Mouse (Mus musculus) cortical plate, adult 2 months (tissue): Measurements from ENCODE around the gene Topors.

ENCODE experiments used
- CTCF ChIP-seq: fragments of 200-500 bp; IDR thresholded peaks from 2 replicates; pipeline ENCODE4 v1.5.1; 2011; ENCODE audit warnings: mild to moderate bottlenecking, control low read depth, low read length; ENCODE audit not compliant: insufficient read depth; ENCODE audit errors: extremely low read depth
- POLR2A ChIP-seq: fragments of 200-500 bp; IDR thresholded peaks from 2 replicates; pipeline ENCODE4 v1.6.1; 2011; ENCODE audit warnings: mild to moderate bottlenecking, low read length, control low read depth; ENCODE audit not compliant: insufficient read depth; ENCODE audit errors: extremely low read depth

DNA sequence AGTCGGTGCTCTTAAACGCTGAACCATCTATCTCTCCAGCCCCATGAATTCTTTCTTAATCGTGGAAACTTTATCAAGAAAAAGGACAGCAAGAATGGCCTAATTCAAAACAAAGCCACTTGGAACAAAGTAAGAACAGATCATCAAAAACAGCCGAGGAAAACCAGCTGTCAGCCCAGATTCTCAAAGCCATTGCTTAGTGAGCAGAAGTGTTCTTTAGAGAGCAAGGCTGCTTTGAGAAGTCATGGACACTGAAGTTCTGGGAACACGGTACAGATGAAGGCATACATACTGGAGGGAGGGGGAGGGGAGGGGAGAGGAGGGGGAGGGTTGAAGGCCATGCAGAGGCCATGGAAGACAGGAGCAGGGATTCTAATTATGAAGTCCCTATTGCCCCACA, 43.6 kb downstream of the Topors start:
- TF ChIP-seq POLR2A (no peak), CTCF (no peak)
